Mouse (Mus musculus) kidney, embryonic 15.5 days (tissue): ENCODE results near the gene Gm49027. TPM values are rescaled to one million over a fixed set of nuclear protein-coding genes. Genes with fewer than 3 reads are reported as not detected.
"Not testable (repeated sequence)": the region's sequence is repeated elsewhere in the genome, so short reads cannot be mapped to it uniquely, and the experiment has no call there.

Experiments
- ATAC-seq: fragments of 200-750 bp; cut with Nextera tagmentation; replicated peaks from 2 replicates; pipeline ENCODE4 v1.8.0; 2017; ENCODE audit warnings: moderate TSS enrichment; ENCODE audit not compliant: low FRiP score
- H3K27ac ChIP-seq: fragments of 300-500 bp; sonication (generic); 2 replicates; pipeline ENCODE4 v1.5.1; 2015; ENCODE audit warnings: mild to moderate bottlenecking, inconsistent platforms
- H3K27me3 ChIP-seq: fragments of 300-500 bp; sonication (generic); 2 replicates; pipeline ENCODE4 v1.6.1; 2015; ENCODE audit warnings: inconsistent platforms
- H3K36me3 ChIP-seq: fragments of 300-500 bp; sonication (generic); 2 replicates; pipeline ENCODE4 v1.6.1; 2015; ENCODE audit warnings: inconsistent platforms
- H3K4me1 ChIP-seq: fragments of 300-500 bp; sonication (generic); 2 replicates; pipeline ENCODE4 v1.6.1; 2015; ENCODE audit warnings: inconsistent platforms
- H3K4me2 ChIP-seq: fragments of 300-500 bp; sonication (generic); 2 replicates; pipeline ENCODE4 v1.6.1; 2015; ENCODE audit warnings: moderate library complexity, mild to moderate bottlenecking, inconsistent platforms
- H3K4me3 ChIP-seq: fragments of 300-500 bp; sonication (generic); replicated peaks from 2 replicates; pipeline ENCODE4 v1.5.1; 2015; ENCODE audit warnings: mild to moderate bottlenecking, inconsistent platforms
- H3K9ac ChIP-seq: fragments of 300-500 bp; sonication (generic); 2 replicates; pipeline ENCODE4 v1.6.1; 2015; ENCODE audit warnings: mild to moderate bottlenecking, inconsistent platforms
- H3K9me3 ChIP-seq: fragments of 300-500 bp; sonication (generic); replicated peaks from 2 replicates; pipeline ENCODE4 v1.6.1; 2016; ENCODE audit warnings: inconsistent platforms
- WGBS: fragments of 180-500 bp; shearing (Covaris S2); methylation state at CpG from one replicate; pipeline ENCODE4 v1.1.7; 2015; ENCODE audit warnings: mixed read lengths; 5-methylcytosine and 5-hydroxymethylcytosine counted together
- polyA plus RNA-seq: library from polyadenylated mRNA; unstranded; fragments of >200 nt; fragmentation: Nextera tagmentation; extraction: Ambion mirVana; gene quantifications from 2 replicates; pipeline ENCODE4 v1.2.1, GENCODE M21; 2015

Gm49027 gene
- polyA plus RNA-seq, 1 experiment from 2014 or later = 2.6 TPM

- Histone ChIP-seq H3K27me3 (no peaks in the 10 kb centered on the region), H3K9ac (peak within 1 kb of the TSS; percentile 71), H3K27ac (peak within 1 kb of the TSS; percentile 42; the same call in 1 of the 2 replicates), H3K9me3 (no peaks in the 10 kb centered on the region), H3K4me2 (peak within 1 kb of the TSS; percentile 93), H3K4me3 (peak within 1 kb of the TSS; percentile 82), H3K36me3 (peaks cover 21% of the 10 kb centered on the region), H3K4me1 (peaks cover 23% of the 10 kb centered on the region)
- WGBS = under 1% methylated on average over 82 of the region's 82 CpGs
- ATAC-seq = peak; percentile 98
Observed at GRCm38 (mm10) chr5:123523692-123524392, 1.4 kb downstream of the Gm49027 start, which contains the start of gene Diablo. TSS of gene Diablo (minus strand) at chr5:123524176.

- H3K9ac ChIP-seq = no peak overlapping the region
- no peak overlapping the region for H3K4me2 ChIP-seq
- no peaks in the 10 kb centered on the region for H3K27me3 ChIP-seq
- H3K4me3 ChIP-seq = no peak overlapping the region
- no peak for ATAC-seq
- H3K4me1 ChIP-seq = peaks cover 23% of the 10 kb centered on the region
- H3K27ac ChIP-seq = no peak overlapping the region
- no peaks in the 10 kb centered on the region for H3K9me3 ChIP-seq
- H3K36me3 ChIP-seq = peaks cover 32% of the 10 kb centered on the region
- WGBS = 88% methylated on average over 1 of the region's 1 CpGs
Observed at GRCm38 (mm10) chr5:123522166-123522565, 3.1 kb downstream of the Gm49027 start.

GRCm38 (mm10) chr5:123521621-123522020 lies 3.7 kb downstream of the Gm49027 start:
- Histone ChIP-seq H3K27me3 (no peaks in the 10 kb centered on the region), H3K27ac (no peak overlapping the region), H3K4me2 (no peak overlapping the region), H3K4me3 (no peak overlapping the region), H3K36me3 (peaks cover 33% of the 10 kb centered on the region), H3K4me1 (peaks cover 23% of the 10 kb centered on the region), H3K9me3 (no peaks in the 10 kb centered on the region), H3K9ac (no peak overlapping the region)
- no peak for ATAC-seq
- 78% methylated on average over 1 of the region's 1 CpGs for WGBS

GRCm38 (mm10) chr5:123520666-123521065 lies 4.6 kb downstream of the Gm49027 start:
- Histone ChIP-seq H3K4me1 (peaks cover 23% of the 10 kb centered on the region), H3K27me3 (no peaks in the 10 kb centered on the region), H3K9me3 (no peaks in the 10 kb centered on the region), H3K4me2 (no peak overlapping the region), H3K27ac (no peak overlapping the region), H3K36me3 (peaks cover 40% of the 10 kb centered on the region), H3K9ac (no peak overlapping the region), H3K4me3 (no peak overlapping the region)
- ATAC-seq = no peak
- 64% methylated on average over 9 of the region's 9 CpGs for WGBS

GRCm38 (mm10) chr5:123514871-123515270 lies 10.4 kb downstream of the Gm49027 start:
- no peaks in the 10 kb centered on the region for H3K9me3 ChIP-seq
- H3K4me2 ChIP-seq = no peak overlapping the region
- ATAC-seq = no peak
- no peak overlapping the region for H3K27ac ChIP-seq
- WGBS = 94% methylated on average over 5 of the region's 5 CpGs
- no peak overlapping the region for H3K4me3 ChIP-seq
- no peak overlapping the region for H3K9ac ChIP-seq
- H3K27me3 ChIP-seq = peaks cover 8% of the 10 kb centered on the region
- no peaks in the 10 kb centered on the region for H3K4me1 ChIP-seq
- peaks cover 68% of the 10 kb centered on the region for H3K36me3 ChIP-seq

GRCm38 (mm10) chr5:123512102-123512501 lies 13.2 kb downstream of the Gm49027 start:
- ATAC-seq = no peak
- H3K4me2 ChIP-seq = no peak overlapping the region
- no peak overlapping the region for H3K4me3 ChIP-seq
- no peaks in the 10 kb centered on the region for H3K9me3 ChIP-seq
- 68% methylated on average over 3 of the region's 3 CpGs for WGBS
- peaks cover 43% of the 10 kb centered on the region for H3K36me3 ChIP-seq
- peaks cover 14% of the 10 kb centered on the region for H3K4me1 ChIP-seq
- H3K27ac ChIP-seq = no peak overlapping the region
- H3K9ac ChIP-seq = no peak overlapping the region
- peaks cover 35% of the 10 kb centered on the region for H3K27me3 ChIP-seq

GRCm38 (mm10) chr5:123511426-123511825 lies 13.9 kb downstream of the Gm49027 start:
- not testable (repeated sequence) for H3K27ac ChIP-seq, ATAC-seq, H3K9me3 ChIP-seq, H3K4me2 ChIP-seq, H3K4me3 ChIP-seq, H3K9ac ChIP-seq
- WGBS = 88% methylated on average over 3 of the region's 3 CpGs
- Histone ChIP-seq H3K4me1 (peaks cover 14% of the 10 kb centered on the region), H3K27me3 (peaks cover 41% of the 10 kb centered on the region), H3K36me3 (peaks cover 36% of the 10 kb centered on the region)

GRCm38 (mm10) chr5:123510160-123510559 lies 15.1 kb downstream of the Gm49027 start, which contains the start of gene B3gnt4:
TSS of gene B3gnt4 (plus strand) at chr5:123510460.
- Histone ChIP-seq H3K36me3 (peaks cover 23% of the 10 kb centered on the region), H3K9me3 (no peaks in the 10 kb centered on the region), H3K4me2 (no peak within 1 kb of the TSS), H3K27ac (no peak within 1 kb of the TSS), H3K9ac (no peak within 1 kb of the TSS), H3K4me1 (peaks cover 14% of the 10 kb centered on the region), H3K4me3 (no peak within 1 kb of the TSS; the same call in 1 of the 2 replicates), H3K27me3 (peaks cover 46% of the 10 kb centered on the region)
- WGBS = 79% methylated on average over 5 of the region's 5 CpGs
- ATAC-seq = no peak

- H3K4me1 ChIP-seq = peaks cover 14% of the 10 kb centered on the region
- no peak overlapping the region for H3K27ac ChIP-seq
- H3K9ac ChIP-seq = peak overlapping the region; percentile 41; the same call in 1 of the 2 replicates
- no peaks in the 10 kb centered on the region for H3K9me3 ChIP-seq
- H3K27me3 ChIP-seq = peaks cover 52% of the 10 kb centered on the region
- ATAC-seq = no peak
- H3K4me3 ChIP-seq = peak overlapping the region; percentile 67
- peak overlapping the region; percentile 92 for H3K4me2 ChIP-seq
- WGBS = 8% methylated on average over 12 of the region's 12 CpGs
- H3K36me3 ChIP-seq = peaks cover 13% of the 10 kb centered on the region; the same call in 1 of the 2 replicates
Observed at GRCm38 (mm10) chr5:123508921-123509320, 16.4 kb downstream of the Gm49027 start.

- H3K27ac ChIP-seq = no peak overlapping the region
- peak overlapping the region; percentile 92 for H3K4me2 ChIP-seq
- no peaks in the 10 kb centered on the region for H3K9me3 ChIP-seq
- H3K36me3 ChIP-seq = peaks cover 10% of the 10 kb centered on the region; the same call in 1 of the 2 replicates
- peak; percentile 92 for ATAC-seq
- 1% methylated on average over 59 of the region's 59 CpGs for WGBS
- H3K9ac ChIP-seq = peak overlapping the region; percentile 41
- H3K4me1 ChIP-seq = peaks cover 14% of the 10 kb centered on the region
- H3K27me3 ChIP-seq = peaks cover 52% of the 10 kb centered on the region
- H3K4me3 ChIP-seq = peak overlapping the region; percentile 67
Observed at GRCm38 (mm10) chr5:123507936-123508723, 17.2 kb downstream of the Gm49027 start.

GRCm38 (mm10) chr5:123501973-123502372 lies 23.3 kb downstream of the Gm49027 start:
- H3K4me1 ChIP-seq = peaks cover 10% of the 10 kb centered on the region
- no peak overlapping the region for H3K4me2 ChIP-seq
- no peak overlapping the region for H3K4me3 ChIP-seq
- no peak overlapping the region for H3K9ac ChIP-seq
- H3K27ac ChIP-seq = no peak overlapping the region
- no peak for ATAC-seq
- H3K27me3 ChIP-seq = peaks cover 15% of the 10 kb centered on the region
- WGBS = 74% methylated on average over 4 of the region's 4 CpGs
- H3K9me3 ChIP-seq = no peaks in the 10 kb centered on the region
- H3K36me3 ChIP-seq = no peaks in the 10 kb centered on the region

- peaks cover under 1% of the 10 kb centered on the region; the same call in 1 of the 2 replicates for H3K27me3 ChIP-seq
- H3K9me3 ChIP-seq = no peaks in the 10 kb centered on the region
- 45% methylated on average over 4 of the region's 4 CpGs for WGBS
- H3K4me1 ChIP-seq = peaks cover 15% of the 10 kb centered on the region
- H3K36me3 ChIP-seq = no peaks in the 10 kb centered on the region
- no peak for ATAC-seq
- no peak overlapping the region for H3K27ac ChIP-seq
- H3K4me3 ChIP-seq = no peak overlapping the region
- H3K9ac ChIP-seq = no peak overlapping the region
- no peak overlapping the region for H3K4me2 ChIP-seq
Observed at GRCm38 (mm10) chr5:123499717-123500116, 25.6 kb downstream of the Gm49027 start.
